Comparison of ENCODE assay signal across 8 mouse cellular contexts in genomic region chr11:100849456-100850037, GRCm38 (mm10). TPM values are rescaled to one million over a fixed set of nuclear protein-coding genes. Genes with fewer than 3 reads are reported as not detected.
DNase-seq lines count a peak whose midpoint lies in the region; ATAC-seq and TF ChIP-seq lines count a peak whose summit lies in the region.

No protein-coding gene starts in this region.

- H3K9ac ChIP-seq in limb, embryonic 14.5 days (ENCODE audit: low read depth, low read length, severe bottlenecking): peak overlapping the region; percentile 96
- H3K9ac ChIP-seq in stomach, embryonic 14.5 days (replicated peaks; ENCODE audit: low read depth, low read length): peak overlapping the region; percentile 96

- peak overlapping the region; percentile 99 for H3K4me3 ChIP-seq in megakaryocyte, embryonic 14.5 days (replicated peaks)
- peak overlapping the region; percentile 75 for H3K4me3 ChIP-seq in embryonic fibroblast, embryonic 13.5 days (ENCODE audit: insufficient read depth, low read length)
- peak overlapping the region; percentile 97 for H3K4me3 ChIP-seq in limb, embryonic 14.5 days (replicated peaks; ENCODE audit: low read length)
- peak overlapping the region; percentile 93 for H3K4me3 ChIP-seq in stomach, embryonic 14.5 days (ENCODE audit: low read depth, low read length)

- no peak overlapping the region for H3K27ac ChIP-seq in embryonic fibroblast, embryonic 13.5 days (ENCODE audit: insufficient read depth, low read length)
- H3K27ac ChIP-seq in limb, embryonic 14.5 days (replicated peaks; ENCODE audit: low read depth, low read length): peak overlapping the region; percentile 73; the same call in 1 of the 2 replicates
- peak overlapping the region; percentile 84; the same call in 1 of the 2 replicates for H3K27ac ChIP-seq in stomach, embryonic 14.5 days (ENCODE audit: low read length)

- peaks cover 26% of the 10 kb centered on the region for H3K27me3 ChIP-seq in megakaryocyte, embryonic 14.5 days (replicated peaks)
- no peaks in the 10 kb centered on the region for H3K27me3 ChIP-seq in limb, embryonic 14.5 days (ENCODE audit: control insufficient read depth, insufficient read depth, low read length)
- H3K27me3 ChIP-seq in stomach, embryonic 14.5 days (ENCODE audit: control insufficient read depth, insufficient read depth, low read length): no peaks in the 10 kb centered on the region

- WGBS in limb, embryonic 14.5 days: 4% methylated on average over 13 of the region's 13 CpGs
- WGBS in stomach, embryonic 14.5 days: under 1% methylated on average over 13 of the region's 13 CpGs

- DNase-seq in limb, embryonic 14.5 days (ENCODE audit: low spot score): no peak
- no peak for DNase-seq in layer of hippocampus, adult 9-10 months (ENCODE audit: low spot score)
- no peak for DNase-seq in lung, postnatal 10 days
- DNase-seq in spleen, adult 12 weeks (ENCODE audit: low spot score): no peak

- no peak for TF ChIP-seq CTCF in embryonic fibroblast, embryonic 13.5 days (IDR thresholded peaks at IDR 0.05; ENCODE audit: borderline replicate concordance, insufficient read depth, low read length)

- TF ChIP-seq POLR2A in embryonic fibroblast, embryonic 13.5 days (IDR thresholded peaks at IDR 0.05; ENCODE audit: low read depth, low read length): no peak
- TF ChIP-seq POLR2A in limb, embryonic 14.5 days (IDR thresholded peaks at IDR 0.05; ENCODE audit: borderline replicate concordance, extremely low read depth, insufficient read depth, insufficient read length): no peak

- ATAC-seq in megakaryocyte, adult 5-6 weeks (ENCODE audit: poor library complexity, severe bottlenecking): no peak
- ATAC-seq in limb, embryonic 14.5 days (ENCODE audit: low FRiP score, low read depth): peak; percentile 21; the same call in 1 of the 2 replicates
- ATAC-seq in stomach, embryonic 14.5 days (ENCODE audit: insufficient number of reproducible peaks, insufficient read depth, low FRiP score, low read depth): 0 out of 2 replicates have a peak, but pooled peaks have one; percentile 14

- no peaks in the 10 kb centered on the region for H3K9me3 ChIP-seq in megakaryocyte, embryonic 14.5 days
- no peaks in the 10 kb centered on the region for H3K9me3 ChIP-seq in limb, embryonic 14.5 days (ENCODE audit: control insufficient read depth, low read length)
- H3K9me3 ChIP-seq in stomach, embryonic 14.5 days (ENCODE audit: control insufficient read depth, low read depth, low read length): no peaks in the 10 kb centered on the region

- peaks cover 14% of the 10 kb centered on the region for H3K36me3 ChIP-seq in megakaryocyte, embryonic 14.5 days (replicated peaks; ENCODE audit: low read length)
- no peaks in the 10 kb centered on the region for H3K36me3 ChIP-seq in limb, embryonic 14.5 days (ENCODE audit: control insufficient read depth, insufficient read depth, low read length)
- no peaks in the 10 kb centered on the region for H3K36me3 ChIP-seq in stomach, embryonic 14.5 days (ENCODE audit: control insufficient read depth, insufficient read depth, low read length)

- peaks cover 75% of the 10 kb centered on the region for H3K4me1 ChIP-seq in megakaryocyte, embryonic 14.5 days
- H3K4me1 ChIP-seq in embryonic fibroblast, embryonic 13.5 days (ENCODE audit: control insufficient read depth, insufficient read depth, low read length): peaks cover 2% of the 10 kb centered on the region; the same call in 1 of the 2 replicates
- H3K4me1 ChIP-seq in limb, embryonic 14.5 days (ENCODE audit: control insufficient read depth, insufficient read depth, low read length): 0 out of 2 replicates have a peak, but pooled peaks cover 10% of the 10 kb centered on the region
- H3K4me1 ChIP-seq in stomach, embryonic 14.5 days (ENCODE audit: control insufficient read depth, insufficient read depth, low read length): peaks cover 10% of the 10 kb centered on the region

- H3K4me2 ChIP-seq in limb, embryonic 14.5 days (replicated peaks; ENCODE audit: low read depth, low read length, severe bottlenecking): peak overlapping the region; percentile 75
- peak overlapping the region; percentile 79 for H3K4me2 ChIP-seq in stomach, embryonic 14.5 days (replicated peaks; ENCODE audit: low read depth, low read length)

RNA-seq across cellular contexts. Expression of gene Stat5b, which starts 1.0 kb away (rescaled TPM):
- 5.7 and 12.8 TPM in 2 replicates for polyA plus RNA-seq in megakaryocyte, embryonic 14.5 days (2012; ENCODE audit: insufficient read depth, low replicate concordance)
- total RNA-seq in megakaryocyte, adult 5-6 weeks (2015): 40.9 and 47.6 TPM in 2 replicates
- total RNA-seq in megakaryocyte, adult 5-6 weeks (2017): 50.6 and 53.2 TPM in 2 replicates
- polyA plus RNA-seq in embryonic fibroblast, embryonic 13.5 days (2011; ENCODE audit: insufficient read length, low read depth, missing spikeins): 13.3 and 13.7 TPM in 2 replicates
- polyA plus RNA-seq in limb, embryonic 14.5 days (2012; rRNA removed): 24.4 and 27.0 TPM in 2 replicates
- polyA plus RNA-seq in limb, embryonic 14.5 days (2014; fragmentation: Nextera tagmentation; extraction: Ambion mirVana): 21.9 and 22.1 TPM in 2 replicates
- polyA plus RNA-seq in stomach, embryonic 14.5 days (2014; fragmentation: Nextera tagmentation; extraction: Ambion mirVana): 24.6 and 26.8 TPM in 2 replicates

RNA-seq across cellular contexts. Expression of gene Stat5a, which starts 9.6 kb away (rescaled TPM):
- 2.3 and 3.9 TPM in 2 replicates for polyA plus RNA-seq in megakaryocyte, embryonic 14.5 days (2012; ENCODE audit: insufficient read depth, low replicate concordance)
- total RNA-seq in megakaryocyte, adult 5-6 weeks (2015): 20.0 and 22.5 TPM in 2 replicates
- 22.5 and 23.7 TPM in 2 replicates for total RNA-seq in megakaryocyte, adult 5-6 weeks (2017)
- polyA plus RNA-seq in embryonic fibroblast, embryonic 13.5 days (2011; ENCODE audit: insufficient read length, low read depth, missing spikeins): 11.5 and 12.4 TPM in 2 replicates
- polyA plus RNA-seq in limb, embryonic 14.5 days (2012; rRNA removed): 8.0 and 11.3 TPM in 2 replicates
- 5.3 and 7.8 TPM in 2 replicates for polyA plus RNA-seq in limb, embryonic 14.5 days (2014; fragmentation: Nextera tagmentation; extraction: Ambion mirVana)
- 7.3 and 8.3 TPM in 2 replicates for polyA plus RNA-seq in stomach, embryonic 14.5 days (2014; fragmentation: Nextera tagmentation; extraction: Ambion mirVana)
